Mouse (Mus musculus): ENCODE results near the gene Pkp1.

- TF ChIP-seq GATA1 (IDR thresholded peaks at IDR 0.05; ENCODE audit: low read length) = no peak
- TF ChIP-seq TAL1 (IDR thresholded peaks at IDR 0.05; ENCODE audit: low read length) = no peak
Measured at GRCm38 (mm10) chr1:135821780-135822179, 97.2 kb downstream of the Pkp1 start.
